Mouse (Mus musculus) embryo, embryonic 10.5 days (tissue): ENCODE measurements around the gene Carhsp1.

Experiments
- DNase-seq: peaks from one replicate; pipeline ENCODE4 v3.0.0-alpha.2; 2015; ENCODE audit warnings: low spot score

Gene Carhsp1

GRCm38 (mm10) chr16:8674165-8674564 is 2.2 kb upstream of the Carhsp1 start:
- peak; percentile 87 for DNase-seq

- no peak for DNase-seq
Observed at GRCm38 (mm10) chr16:8673343-8673742, 1.4 kb upstream of the Carhsp1 start.

- DNase-seq, result no peak
Observed at GRCm38 (mm10) chr16:8672811-8673210, 856 bp upstream of the Carhsp1 start.

GRCm38 (mm10) chr16:8672350-8672687 is 364 bp upstream of the Carhsp1 start:
- no peak for DNase-seq

- peak; percentile 76 for DNase-seq
Observed at GRCm38 (mm10) chr16:8670041-8671035, 1.6 kb downstream of the Carhsp1 start.

GRCm38 (mm10) chr16:8669432-8669831 is 2.5 kb downstream of the Carhsp1 start:
- peak; percentile 44 for DNase-seq

- DNase-seq, result no peak
Observed at GRCm38 (mm10) chr16:8668386-8668785, 3.6 kb downstream of the Carhsp1 start.

GRCm38 (mm10) chr16:8667814-8668213 is 4.1 kb downstream of the Carhsp1 start:
- no peak for DNase-seq

GRCm38 (mm10) chr16:8667261-8667660 is 4.7 kb downstream of the Carhsp1 start:
- DNase-seq, result no peak

GRCm38 (mm10) chr16:8666452-8666851 is 5.5 kb downstream of the Carhsp1 start:
- no peak for DNase-seq

GRCm38 (mm10) chr16:8665367-8665766 is 6.6 kb downstream of the Carhsp1 start:
- DNase-seq, result no peak

GRCm38 (mm10) chr16:8663606-8664539 is 8.1 kb downstream of the Carhsp1 start:
- no peak for DNase-seq

- no peak for DNase-seq
Observed at GRCm38 (mm10) chr16:8663022-8663421, 8.9 kb downstream of the Carhsp1 start.

GRCm38 (mm10) chr16:8658764-8659163 is 13.2 kb downstream of the Carhsp1 start:
- no peak for DNase-seq

- no peak for DNase-seq
Observed at GRCm38 (mm10) chr16:8658349-8658748, 13.6 kb downstream of the Carhsp1 start.

- no peak for DNase-seq
Observed at GRCm38 (mm10) chr16:8656256-8656655, 15.7 kb downstream of the Carhsp1 start.

GRCm38 (mm10) chr16:8655599-8655998 is 16.4 kb downstream of the Carhsp1 start:
- DNase-seq, result no peak

- no peak for DNase-seq
Observed at GRCm38 (mm10) chr16:8655108-8655507, 16.8 kb downstream of the Carhsp1 start.

GRCm38 (mm10) chr16:8650007-8650406 is 21.9 kb downstream of the Carhsp1 start:
- no peak for DNase-seq

GRCm38 (mm10) chr16:8645546-8645945 is 26.4 kb downstream of the Carhsp1 start:
- no peak for DNase-seq

GRCm38 (mm10) chr16:8643855-8644254 is 28.1 kb downstream of the Carhsp1 start:
- DNase-seq, result peak; percentile 62

GRCm38 (mm10) chr16:8639466-8640191 is 32.3 kb downstream of the Carhsp1 start:
- no peak for DNase-seq
